Mouse (Mus musculus): ENCODE measurements around the gene Mvb12b.

DNA sequence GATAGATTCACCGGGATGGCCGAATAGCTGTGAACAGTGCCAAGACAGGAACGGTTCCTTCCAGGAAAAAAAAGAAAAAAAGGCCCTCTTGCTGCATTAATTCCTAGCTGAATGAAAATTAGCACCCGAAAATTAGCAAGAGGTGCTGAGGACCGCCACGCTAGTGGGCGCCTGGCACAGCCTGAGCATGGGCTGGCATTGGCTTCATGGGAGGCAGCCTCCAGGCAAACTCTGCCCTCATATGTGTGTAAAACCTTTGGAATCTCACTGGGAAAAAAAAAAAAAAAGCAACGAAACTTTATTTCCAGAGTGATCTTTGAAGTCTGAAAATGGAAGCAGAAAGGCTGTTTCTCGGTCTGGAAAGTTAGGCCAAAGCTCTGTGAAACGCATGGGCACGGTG, 110.7 kb downstream of the Mvb12b start:
- TF ChIP-seq CTCF (IDR thresholded peaks at IDR 0.05; ENCODE audit: low read depth) (no peak), EP300 (IDR thresholded peaks at IDR 0.05; ENCODE audit: low read depth) (no peak)
